Mouse (Mus musculus): Measurements from ENCODE around the gene Clcn1. TPM values are rescaled to one million over a fixed set of nuclear protein-coding genes. Genes with fewer than 3 reads are reported as not detected.

The Clcn1 gene
- polyA plus RNA-seq, 1 experiment from 2014 or later = 2.0 TPM

GRCm38 (mm10) chr6:42257303-42257863 is 29.1 kb upstream of the Clcn1 start:
- ATAC-seq (replicated peaks; ENCODE audit: low FRiP score) (peak; percentile 77), DNase-seq (ENCODE audit: low spot score) (peak; percentile 69)
- Histone ChIP-seq H3K4me3 (ENCODE audit: low read depth, low read length) (no peak overlapping the region), H3K36me3 (ENCODE audit: control insufficient read depth, insufficient read depth, low read length) (no peaks in the 10 kb centered on the region), H3K27me3 (ENCODE audit: control insufficient read depth, insufficient read depth, low read length) (no peaks in the 10 kb centered on the region), H3K9me3 (ENCODE audit: control insufficient read depth, low read length) (no peaks in the 10 kb centered on the region), H3K27ac (ENCODE audit: low read depth, low read length) (no peak overlapping the region), H3K4me2 (ENCODE audit: low read depth, low read length, severe bottlenecking) (no peak overlapping the region), H3K4me1 (replicated peaks; ENCODE audit: control insufficient read depth, insufficient read depth, low read length) (no peaks in the 10 kb centered on the region), H3K9ac (ENCODE audit: low read length) (no peak overlapping the region)
- WGBS = 21% methylated on average over 11 of the region's 11 CpGs

GRCm38 (mm10) chr6:42260430-42260829 is 26.1 kb upstream of the Clcn1 start:
- 73% methylated on average over 6 of the region's 6 CpGs for WGBS
- H3K27ac ChIP-seq (ENCODE audit: low read depth, low read length) = no peak overlapping the region
- H3K4me2 ChIP-seq (ENCODE audit: low read depth, low read length, severe bottlenecking) = no peak overlapping the region
- no peaks in the 10 kb centered on the region for H3K4me1 ChIP-seq (replicated peaks; ENCODE audit: control insufficient read depth, insufficient read depth, low read length)
- DNase-seq (ENCODE audit: low spot score) = no peak
- H3K4me3 ChIP-seq (ENCODE audit: low read depth, low read length) = no peak overlapping the region
- H3K9me3 ChIP-seq (ENCODE audit: control insufficient read depth, low read length) = no peaks in the 10 kb centered on the region
- no peak overlapping the region for H3K9ac ChIP-seq (ENCODE audit: low read length)
- H3K36me3 ChIP-seq (ENCODE audit: control insufficient read depth, insufficient read depth, low read length) = no peaks in the 10 kb centered on the region
- ATAC-seq (replicated peaks; ENCODE audit: low FRiP score) = no peak
- no peaks in the 10 kb centered on the region for H3K27me3 ChIP-seq (ENCODE audit: control insufficient read depth, insufficient read depth, low read length)

- no peaks in the 10 kb centered on the region for H3K36me3 ChIP-seq (ENCODE audit: control insufficient read depth, insufficient read depth, low read length)
- H3K4me2 ChIP-seq (ENCODE audit: low read depth, low read length, severe bottlenecking) = peak within 1 kb of the TSS; percentile 28
- H3K9me3 ChIP-seq (ENCODE audit: control insufficient read depth, low read length) = no peaks in the 10 kb centered on the region
- ATAC-seq (replicated peaks; ENCODE audit: low FRiP score) (no peak), DNase-seq (ENCODE audit: low spot score) (no peak)
- H3K27ac ChIP-seq (ENCODE audit: low read depth, low read length) = no peak within 1 kb of the TSS
- H3K4me3 ChIP-seq (ENCODE audit: low read depth, low read length) = no peak within 1 kb of the TSS
- no peaks in the 10 kb centered on the region for H3K27me3 ChIP-seq (ENCODE audit: control insufficient read depth, insufficient read depth, low read length)
- peak within 1 kb of the TSS; percentile 21; the same call in 1 of the 2 replicates for H3K9ac ChIP-seq (ENCODE audit: low read length)
- 20% methylated on average over 20 of the region's 20 CpGs for WGBS
- H3K4me1 ChIP-seq (replicated peaks; ENCODE audit: control insufficient read depth, insufficient read depth, low read length) = no peaks in the 10 kb centered on the region
Measured at GRCm38 (mm10) chr6:42261524-42262170, 24.8 kb upstream of the Clcn1 start, which contains the start of gene Tmem139. Gene Tmem139, plus strand, starts transcription at chr6:42261970.

- no peaks in the 10 kb centered on the region for H3K4me1 ChIP-seq (replicated peaks; ENCODE audit: control insufficient read depth, insufficient read depth, low read length)
- ATAC-seq (replicated peaks; ENCODE audit: low FRiP score) (peak; percentile 99), DNase-seq (ENCODE audit: low spot score) (peak; percentile 99)
- no peaks in the 10 kb centered on the region for H3K9me3 ChIP-seq (ENCODE audit: control insufficient read depth, low read length)
- H3K36me3 ChIP-seq (ENCODE audit: control insufficient read depth, insufficient read depth, low read length) = peaks cover 10% of the 10 kb centered on the region; the same call in 1 of the 2 replicates
- H3K4me3 ChIP-seq (ENCODE audit: low read depth, low read length) = peak within 1 kb of the TSS; percentile 84
- under 1% methylated on average over 48 of the region's 51 CpGs for WGBS
- H3K9ac ChIP-seq (ENCODE audit: low read length) = peak within 1 kb of the TSS; percentile 98
- H3K27ac ChIP-seq (ENCODE audit: low read depth, low read length) = peak within 1 kb of the TSS; percentile 71
- H3K27me3 ChIP-seq (ENCODE audit: control insufficient read depth, insufficient read depth, low read length) = no peaks in the 10 kb centered on the region
- peak within 1 kb of the TSS; percentile 75 for H3K4me2 ChIP-seq (ENCODE audit: low read depth, low read length, severe bottlenecking)
Measured at GRCm38 (mm10) chr6:42264626-42265312, 21.7 kb upstream of the Clcn1 start, which contains the start of gene Casp2. Gene Casp2, plus strand, starts transcription at chr6:42264985.

- H3K36me3 ChIP-seq (ENCODE audit: control insufficient read depth, insufficient read depth, low read length) = peaks cover 14% of the 10 kb centered on the region; the same call in 1 of the 2 replicates
- no peaks in the 10 kb centered on the region for H3K4me1 ChIP-seq (replicated peaks; ENCODE audit: control insufficient read depth, insufficient read depth, low read length)
- under 1% methylated on average over 21 of the region's 21 CpGs for WGBS
- no peaks in the 10 kb centered on the region for H3K27me3 ChIP-seq (ENCODE audit: control insufficient read depth, insufficient read depth, low read length)
- H3K27ac ChIP-seq (ENCODE audit: low read depth, low read length) = peak overlapping the region; percentile 71
- peak overlapping the region; percentile 75 for H3K4me2 ChIP-seq (ENCODE audit: low read depth, low read length, severe bottlenecking)
- ATAC-seq (replicated peaks; ENCODE audit: low FRiP score) (peak; percentile 1; the same call in 1 of the 2 replicates), DNase-seq (ENCODE audit: low spot score) (no peak)
- peak overlapping the region; percentile 98 for H3K9ac ChIP-seq (ENCODE audit: low read length)
- no peaks in the 10 kb centered on the region for H3K9me3 ChIP-seq (ENCODE audit: control insufficient read depth, low read length)
- peak overlapping the region; percentile 84 for H3K4me3 ChIP-seq (ENCODE audit: low read depth, low read length)
Measured at GRCm38 (mm10) chr6:42265391-42266330, 20.8 kb upstream of the Clcn1 start.

- no peak for DNase-seq (ENCODE audit: low spot score)
Measured at GRCm38 (mm10) chr6:42270817-42271216, 15.7 kb upstream of the Clcn1 start.

GRCm38 (mm10) chr6:42276151-42276550 is 10.3 kb upstream of the Clcn1 start:
- DNase-seq (ENCODE audit: low spot score) = no peak

More at GRCm38 (mm10) chr6:42270817-42271216, 15.7 kb upstream of the Clcn1 start:
- H3K4me2 ChIP-seq (ENCODE audit: low read depth, low read length, severe bottlenecking) = no peak overlapping the region
- H3K4me3 ChIP-seq (ENCODE audit: low read depth, low read length) = no peak overlapping the region
- ATAC-seq (replicated peaks; ENCODE audit: low FRiP score) = no peak
- H3K27ac ChIP-seq (ENCODE audit: low read depth, low read length) = no peak overlapping the region
- no peaks in the 10 kb centered on the region for H3K9me3 ChIP-seq (ENCODE audit: control insufficient read depth, low read length)
- H3K27me3 ChIP-seq (ENCODE audit: control insufficient read depth, insufficient read depth, low read length) = no peaks in the 10 kb centered on the region
- no peaks in the 10 kb centered on the region for H3K4me1 ChIP-seq (replicated peaks; ENCODE audit: control insufficient read depth, insufficient read depth, low read length)
- peaks cover 27% of the 10 kb centered on the region for H3K36me3 ChIP-seq (ENCODE audit: control insufficient read depth, insufficient read depth, low read length)
- no peak overlapping the region for H3K9ac ChIP-seq (ENCODE audit: low read length)

More at GRCm38 (mm10) chr6:42276151-42276550, 10.3 kb upstream of the Clcn1 start:
- Histone ChIP-seq H3K9ac (ENCODE audit: low read length) (no peak overlapping the region), H3K36me3 (ENCODE audit: control insufficient read depth, insufficient read depth, low read length) (peaks cover 25% of the 10 kb centered on the region), H3K4me1 (replicated peaks; ENCODE audit: control insufficient read depth, insufficient read depth, low read length) (no peaks in the 10 kb centered on the region), H3K4me2 (ENCODE audit: low read depth, low read length, severe bottlenecking) (no peak overlapping the region), H3K27me3 (ENCODE audit: control insufficient read depth, insufficient read depth, low read length) (no peaks in the 10 kb centered on the region), H3K4me3 (ENCODE audit: low read depth, low read length) (no peak overlapping the region), H3K27ac (ENCODE audit: low read depth, low read length) (no peak overlapping the region), H3K9me3 (ENCODE audit: control insufficient read depth, low read length) (no peaks in the 10 kb centered on the region)
- 75% methylated on average over 2 of the region's 2 CpGs for WGBS
- ATAC-seq (replicated peaks; ENCODE audit: low FRiP score) = no peak
